Mouse (Mus musculus) regulatory T cell (primary cell): ENCODE results near the gene 1700092M07Rik.
"Not testable (repeated sequence)": the region's sequence is repeated elsewhere in the genome, so short reads cannot be mapped to it uniquely, and the experiment has no call there.

Experiments used
- in situ Hi-C: fragments of 300-600 bp; cut with MboI, MseI; formaldehyde crosslinking; loops from one replicate; pipeline ENCODE4 v1.15.1; 2025; ENCODE audit warnings: high pct_unique_total_duplicates

Gene 1700092M07Rik

GRCm38 (mm10) chr19:8715868-8716766 lies 24.4 kb upstream of the 1700092M07Rik start:
- in situ Hi-C loops: no loop called here

DNA sequence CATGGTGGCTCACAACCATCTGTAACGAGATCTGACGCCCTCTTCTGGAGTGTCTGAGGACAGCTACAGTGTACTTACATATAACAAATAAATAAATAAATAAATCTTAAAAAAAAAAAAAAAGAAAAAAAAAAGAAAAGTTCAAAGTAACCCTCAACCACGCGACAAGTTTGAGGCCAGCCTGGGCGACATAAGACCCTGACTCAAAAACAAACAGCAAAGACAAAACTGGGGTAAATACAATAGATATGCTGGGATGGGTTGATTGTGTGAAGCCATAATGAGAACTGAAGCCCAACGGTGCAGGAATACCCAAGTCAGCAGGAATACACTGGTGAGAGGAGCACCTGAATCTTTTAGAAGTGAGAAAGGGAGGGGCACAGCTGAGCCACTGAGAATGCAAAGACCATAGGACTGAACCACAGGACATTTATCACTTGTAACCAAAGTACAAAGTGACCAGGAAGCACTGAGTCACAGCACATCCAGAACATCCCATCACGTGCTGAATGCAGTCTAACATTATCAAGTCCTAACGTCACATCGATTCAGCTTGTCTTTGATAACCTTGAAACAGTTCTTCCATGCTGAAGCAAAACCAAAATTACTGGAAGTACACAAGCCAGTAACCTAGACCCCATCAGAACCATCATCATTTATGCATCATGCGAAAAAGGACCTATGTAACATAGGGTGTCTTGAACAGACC lies 23.6 kb upstream of the 1700092M07Rik start:
- in situ Hi-C loops: no loop called here

- in situ Hi-C loops: no loop called here
Measured at GRCm38 (mm10) chr19:8718357-8718756, 22.2 kb upstream of the 1700092M07Rik start.

GRCm38 (mm10) chr19:8719037-8719436 lies 21.5 kb upstream of the 1700092M07Rik start:
- in situ Hi-C loops: not testable (repeated sequence)

GRCm38 (mm10) chr19:8721378-8721777 lies 19.1 kb upstream of the 1700092M07Rik start:
- in situ Hi-C loops: no loop called here

DNA sequence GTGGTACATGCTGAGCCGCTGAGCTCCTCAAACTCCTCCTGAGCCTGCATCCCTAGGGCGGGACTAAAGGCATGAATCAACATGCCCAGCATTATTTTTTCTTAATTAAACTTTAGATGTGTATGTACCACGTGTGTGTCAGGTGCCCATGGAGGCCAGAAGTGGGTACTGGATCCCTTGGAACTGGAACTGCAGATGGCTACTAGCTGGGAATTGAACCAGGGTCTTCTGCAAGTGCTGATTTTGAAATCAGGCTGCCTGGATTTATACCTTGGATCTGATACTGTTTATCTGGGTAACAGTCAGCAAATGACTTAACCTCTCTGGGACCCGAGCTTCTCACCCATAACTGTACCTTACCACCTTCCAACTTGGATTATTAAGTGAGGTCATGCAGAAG lies 18.5 kb upstream of the 1700092M07Rik start:
- in situ Hi-C loops: no loop called here

- in situ Hi-C loops: no loop called here
Measured at GRCm38 (mm10) chr19:8722559-8722906, 18.0 kb upstream of the 1700092M07Rik start.

- in situ Hi-C loops: no loop called here
Measured at GRCm38 (mm10) chr19:8722907-8723573, 17.5 kb upstream of the 1700092M07Rik start, which contains the start of gene Slc3a2. TSS of gene Slc3a2 (minus strand) at chr19:8723369.

DNA sequence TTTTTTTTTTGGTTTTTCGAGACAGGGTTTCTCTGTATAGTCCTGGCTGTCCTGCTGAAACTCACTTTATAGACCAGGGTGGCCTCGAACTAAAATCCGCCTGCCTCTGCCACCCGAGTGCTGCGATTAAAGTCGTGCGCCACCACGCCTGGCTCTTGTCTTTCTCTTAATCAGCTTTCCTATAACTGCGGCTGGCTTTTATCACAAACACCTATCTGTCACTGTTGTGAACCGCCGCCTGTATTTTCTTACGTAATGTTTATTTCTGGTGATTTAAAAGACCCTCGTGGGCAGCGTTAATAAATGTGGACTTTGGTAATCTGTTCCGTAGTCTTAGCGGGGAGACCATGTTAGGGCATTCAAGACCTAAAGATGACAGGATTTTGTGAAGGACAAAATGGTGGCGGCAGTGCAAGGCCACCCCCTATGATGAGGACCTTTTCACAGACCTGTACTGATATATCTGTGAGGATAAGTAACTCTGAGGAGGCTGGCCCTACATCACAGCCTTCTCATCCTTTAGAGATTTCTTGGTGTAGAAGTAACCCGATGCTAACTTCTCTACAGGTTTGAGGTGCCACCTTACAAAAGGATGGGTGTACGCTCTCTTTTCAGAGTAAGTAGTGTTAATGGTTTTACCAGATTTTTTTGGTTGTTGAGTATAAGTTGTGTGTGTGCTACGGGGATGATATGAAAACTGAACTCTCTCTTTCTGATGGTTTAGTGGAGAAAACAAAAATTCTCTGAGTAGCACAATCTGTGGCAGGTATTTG lies 16.8 kb upstream of the 1700092M07Rik start:
- in situ Hi-C loops: no loop called here

- in situ Hi-C loops: no loop called here
Measured at GRCm38 (mm10) chr19:8724392-8724791, 16.1 kb upstream of the 1700092M07Rik start.

GRCm38 (mm10) chr19:8725081-8725613 lies 15.4 kb upstream of the 1700092M07Rik start:
- in situ Hi-C loops: no loop called here

- in situ Hi-C loops: no loop called here
Measured at GRCm38 (mm10) chr19:8726609-8727390, 13.7 kb upstream of the 1700092M07Rik start.

DNA sequence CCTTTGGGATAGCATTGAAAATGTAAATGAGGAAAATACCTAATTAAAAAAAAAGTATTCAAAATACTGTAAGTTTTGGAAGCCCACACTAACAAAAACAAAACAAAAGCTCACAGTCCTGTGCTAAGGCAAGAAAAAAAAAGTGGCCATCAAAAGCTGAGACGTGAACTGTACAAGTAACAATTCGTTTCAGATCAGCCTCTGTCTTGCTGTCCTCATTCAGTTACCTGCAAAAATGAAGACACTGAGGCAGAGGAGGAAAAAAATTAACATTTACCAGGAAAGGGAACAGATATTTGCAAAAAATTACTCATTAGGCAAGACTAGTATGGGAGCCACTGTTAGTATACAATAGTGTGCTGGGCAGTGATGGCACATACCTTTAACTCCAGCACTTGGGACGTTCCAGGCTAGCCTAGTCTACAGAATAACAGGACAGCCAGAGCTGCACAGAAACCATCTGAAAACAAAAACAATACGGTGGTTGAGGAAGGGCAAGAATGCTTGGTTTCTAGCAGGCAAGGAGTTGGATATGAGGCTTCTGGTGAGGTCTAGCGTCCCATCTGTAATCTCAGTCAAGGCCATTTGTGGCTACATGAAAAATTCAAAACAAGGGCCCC lies 12.9 kb upstream of the 1700092M07Rik start:
- in situ Hi-C loops: no loop called here

GRCm38 (mm10) chr19:8728335-8729099 lies 12.0 kb upstream of the 1700092M07Rik start:
- in situ Hi-C loops: not testable (repeated sequence)

DNA sequence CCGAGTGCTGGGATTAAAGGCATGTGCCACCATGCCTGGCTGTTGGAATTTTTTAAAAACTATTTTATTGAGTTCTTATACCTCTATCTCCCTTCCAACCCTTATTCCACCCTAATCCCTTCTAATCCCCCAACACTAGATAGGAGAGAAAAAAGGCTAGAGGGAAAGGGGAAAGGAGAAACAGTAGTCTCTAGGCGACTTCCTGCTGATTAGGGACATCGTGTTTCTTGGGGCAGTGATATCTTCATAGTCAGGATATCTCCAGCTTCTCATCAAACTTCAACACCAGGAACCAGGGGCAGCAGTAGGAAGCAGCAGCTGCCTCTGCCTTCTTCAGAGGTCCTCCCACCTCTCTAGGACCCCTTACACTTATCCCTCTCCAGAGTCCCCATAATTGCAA lies 6.2 kb upstream of the 1700092M07Rik start:
- in situ Hi-C loops: no loop called here

DNA sequence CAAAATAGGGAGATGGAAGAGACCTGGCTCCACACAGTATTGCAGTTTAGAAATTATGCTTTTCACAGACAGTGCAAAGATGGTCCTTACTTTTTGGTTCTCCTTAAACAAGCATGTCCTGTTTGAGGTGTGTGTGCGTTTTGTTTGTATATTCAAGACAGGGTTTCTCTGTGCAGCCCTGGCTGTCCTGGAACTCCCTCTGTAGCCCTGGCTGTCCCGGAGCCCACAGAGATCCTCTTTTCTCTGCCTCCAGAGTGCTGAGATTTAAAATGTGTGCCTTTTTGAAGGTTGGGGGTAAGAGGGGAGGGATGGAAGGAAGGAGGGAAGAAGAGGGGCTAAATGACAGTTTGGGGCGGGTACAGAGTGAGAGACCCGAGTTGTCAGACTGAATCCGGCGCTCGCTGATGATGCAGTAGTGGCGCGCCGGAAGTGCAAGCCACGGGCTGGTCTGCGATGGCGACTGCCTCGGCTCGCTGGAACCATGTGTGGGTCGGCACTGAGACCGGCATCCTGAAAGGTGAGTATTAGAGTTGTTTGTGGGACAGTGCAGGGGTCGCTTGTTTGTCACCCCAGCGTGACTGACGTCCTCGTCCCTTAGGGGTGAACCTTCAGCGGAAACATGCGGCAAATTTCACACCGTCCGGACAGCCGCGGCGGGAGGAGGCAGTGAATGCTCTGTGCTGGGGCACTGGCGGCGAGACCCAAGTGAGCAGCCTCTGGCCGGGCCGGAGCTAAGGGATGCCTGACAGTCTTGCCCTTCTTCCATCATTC lies 4.9 kb upstream of the 1700092M07Rik start, which contains the start of gene Wdr74:
Gene Wdr74, plus strand, starts transcription at position 439 of the 771 bp plus-strand sequence.
- in situ Hi-C loops: loop anchor here (5.0 kb wide), 1 partner anchor 332 kb away; no protein-coding TSS in a partner anchor

GRCm38 (mm10) chr19:8736160-8736467 lies 4.4 kb upstream of the 1700092M07Rik start:
- in situ Hi-C loops: loop anchor here (5.0 kb wide), 1 partner anchor 331 kb away; no protein-coding TSS in a partner anchor

GRCm38 (mm10) chr19:8738911-8739310 lies 1.6 kb upstream of the 1700092M07Rik start:
- in situ Hi-C loops: loop anchor here (5.0 kb wide), 1 partner anchor 328 kb away; no protein-coding TSS in a partner anchor
